Mouse (Mus musculus) right cerebral cortex, postnatal 10 days (tissue): ENCODE results near the gene Dbn1.

Source experiments
- DNase-seq, 2 experiments: peaks; one replicate each; pipeline ENCODE4 v3.0.0; 2021; ENCODE audit warnings: low spot score in 2 of 2

Gene Dbn1

GRCm38 (mm10) chr13:55478036-55478435 is 9.9 kb downstream of the Dbn1 start:
- no peak for DNase-seq

GRCm38 (mm10) chr13:55477492-55477891 is 10.4 kb downstream of the Dbn1 start:
- DNase-seq, result no peak

GRCm38 (mm10) chr13:55476256-55476655 is 11.7 kb downstream of the Dbn1 start:
- no peak for DNase-seq

- DNase-seq, result no peak
Measured at GRCm38 (mm10) chr13:55475750-55476149, 12.2 kb downstream of the Dbn1 start.

GRCm38 (mm10) chr13:55474621-55475069 is 13.3 kb downstream of the Dbn1 start:
- DNase-seq, result peak; percentile 87 to 92

GRCm38 (mm10) chr13:55473961-55474360 is 13.9 kb downstream of the Dbn1 start:
- no peak for DNase-seq

- no peak for DNase-seq
Measured at GRCm38 (mm10) chr13:55473076-55473831, 14.7 kb downstream of the Dbn1 start.

- peak; percentile 87 to 89 for DNase-seq
Measured at GRCm38 (mm10) chr13:55472132-55473022, 15.5 kb downstream of the Dbn1 start.

GRCm38 (mm10) chr13:55471819-55472131 is 16.1 kb downstream of the Dbn1 start:
- DNase-seq, result no peak

- DNase-seq, result peak; percentile 90 to 91
Measured at GRCm38 (mm10) chr13:55471156-55471818, 16.6 kb downstream of the Dbn1 start.

GRCm38 (mm10) chr13:55470372-55470771 is 17.5 kb downstream of the Dbn1 start:
- DNase-seq, result peak; percentile 76 to 86

GRCm38 (mm10) chr13:55468851-55469560 is 18.9 kb downstream of the Dbn1 start:
- peak in 1 of 2 experiments; percentile 72 for DNase-seq

GRCm38 (mm10) chr13:55465830-55466440 is 22.0 kb downstream of the Dbn1 start:
- DNase-seq, result no peak

- peak in 1 of 2 experiments; percentile 73 for DNase-seq
Measured at GRCm38 (mm10) chr13:55465184-55465583, 22.7 kb downstream of the Dbn1 start.

GRCm38 (mm10) chr13:55464027-55464884 is 23.7 kb downstream of the Dbn1 start, which contains the start of gene Prr7:
Gene Prr7, plus strand, starts transcription at chr13:55464267.
- peak; percentile 88 to 91 for DNase-seq

GRCm38 (mm10) chr13:55463399-55464026 is 24.4 kb downstream of the Dbn1 start:
- DNase-seq, result peak in 1 of 2 experiments; percentile 68

GRCm38 (mm10) chr13:55462965-55463364 is 24.9 kb downstream of the Dbn1 start:
- no peak for DNase-seq

- peak in 1 of 2 experiments; percentile 21 for DNase-seq
Measured at GRCm38 (mm10) chr13:55451785-55452549, 35.9 kb downstream of the Dbn1 start.

- peak in 1 of 2 experiments; percentile 27 for DNase-seq
Measured at GRCm38 (mm10) chr13:55451296-55451695, 36.6 kb downstream of the Dbn1 start.
